ENCODE assay signal across 9 mouse cellular contexts in genomic region chr6:148705711-148706110, GRCm38 (mm10).
DNase-seq lines count a peak whose midpoint lies in the region; ATAC-seq and TF ChIP-seq lines count a peak whose summit lies in the region.
"Had no signal": no experiment of that assay in that cellular context is flagged by ENCODE, and none has a peak within 500 bp of the region (broad histone marks: within the 10 kb centered on the region; RNA-seq: fewer than 3 reads in every experiment).

No protein-coding gene starts in this region.

- no peak overlapping the region for H3K9ac ChIP-seq in forebrain, postnatal 0 days
- no peak overlapping the region for H3K9ac ChIP-seq in forebrain, embryonic 12.5 days
- H3K9ac ChIP-seq in liver, embryonic 14.5 days (replicated peaks) = no peak overlapping the region
- H3K9ac ChIP-seq: neural tube, embryonic 13.5 days had no signal

- no peaks in the 10 kb centered on the region for H3K27me3 ChIP-seq in forebrain, postnatal 0 days (ENCODE audit: insufficient read depth, low read length)
- no peaks in the 10 kb centered on the region for H3K27me3 ChIP-seq in forebrain, embryonic 12.5 days
- H3K27me3 ChIP-seq in liver, embryonic 14.5 days (ENCODE audit: control insufficient read depth, insufficient read depth, low read length) = no peaks in the 10 kb centered on the region
- H3K27me3 ChIP-seq in splenic B cell, adult 2 months (ENCODE audit: control insufficient read depth, insufficient read depth, low read length, poor library complexity, severe bottlenecking) = no peaks in the 10 kb centered on the region
- H3K27me3 ChIP-seq: neural tube, embryonic 13.5 days had no signal

- no peak overlapping the region for H3K27ac ChIP-seq in forebrain, postnatal 0 days (ENCODE audit: low read depth, low read length)
- no peak overlapping the region for H3K27ac ChIP-seq in forebrain, embryonic 12.5 days
- H3K27ac ChIP-seq in liver, embryonic 14.5 days = no peak overlapping the region
- H3K27ac ChIP-seq: neural tube, embryonic 13.5 days had no signal

- WGBS in forebrain, postnatal 0 days = 29% methylated on average over 2 of the region's 2 CpGs
- WGBS in forebrain, embryonic 12.5 days = 41% methylated on average over 2 of the region's 2 CpGs
- WGBS in liver, embryonic 14.5 days (ENCODE audit: insufficient replicate concordance) = 9% methylated on average over 2 of the region's 2 CpGs

- H3K36me3 ChIP-seq in forebrain, postnatal 0 days (ENCODE audit: insufficient read depth) = no peaks in the 10 kb centered on the region
- H3K36me3 ChIP-seq in forebrain, embryonic 12.5 days (replicated peaks) = no peaks in the 10 kb centered on the region
- H3K36me3 ChIP-seq in liver, embryonic 14.5 days (replicated peaks; ENCODE audit: control insufficient read depth, insufficient read depth, low read depth) = no peaks in the 10 kb centered on the region
- no peaks in the 10 kb centered on the region for H3K36me3 ChIP-seq in splenic B cell, adult 2 months (ENCODE audit: control insufficient read depth, insufficient read depth, low read length, poor library complexity, severe bottlenecking)
- H3K36me3 ChIP-seq: neural tube, embryonic 13.5 days had no signal

- no peaks in the 10 kb centered on the region for H3K4me1 ChIP-seq in forebrain, postnatal 0 days (ENCODE audit: insufficient read depth)
- H3K4me1 ChIP-seq in forebrain, embryonic 12.5 days = no peaks in the 10 kb centered on the region
- H3K4me1 ChIP-seq in liver, embryonic 14.5 days (replicated peaks; ENCODE audit: control insufficient read depth in 2 of 2, insufficient read depth in 2 of 2, low read length in 1 of 2) = no peaks in the 10 kb centered on the region
- H3K4me1 ChIP-seq: neural tube, embryonic 13.5 days had no signal

- ATAC-seq in forebrain, postnatal 0 days = no peak
- no peak for ATAC-seq in forebrain, embryonic 12.5 days (ENCODE audit: low FRiP score)
- ATAC-seq in liver, embryonic 14.5 days (ENCODE audit: insufficient read depth) = no peak

- TF ChIP-seq CTCF in forebrain, postnatal 0 days (IDR thresholded peaks at IDR 0.05; ENCODE audit: low read depth) = peak; percentile 49
- peak; percentile 81 for TF ChIP-seq CTCF in liver, embryonic 14.5 days (IDR thresholded peaks at IDR 0.05; ENCODE audit: low read depth)

- no peak for DNase-seq in forebrain, postnatal 0 days
- peak; percentile 29 for DNase-seq in ovary, postnatal 36 days (ENCODE audit: low spot score)
- DNase-seq in ovary, adult 18-20 months (ENCODE audit: low spot score) = no peak
- DNase-seq in c-Kit-positive CD71-negative TER-119-negative erythroid progenitor cells, embryonic 14.5 days (ENCODE audit: low read depth) = peak; percentile 39
- DNase-seq in liver, embryonic 14.5 days (ENCODE audit: low read depth in 3 of 3, low spot score in 3 of 3) = peak; percentile 16 to 32 (median 26)
- DNase-seq in splenic B cell, adult 2 months (ENCODE audit: low read depth, low spot score) = peak; percentile 68
- no peak for DNase-seq in ovary, postnatal 14 days (ENCODE audit: low spot score)

- no peak for TF ChIP-seq EP300 in liver, embryonic 14.5 days (IDR thresholded peaks at IDR 0.05; ENCODE audit: low read depth)

- no peak overlapping the region for H3K4me2 ChIP-seq in forebrain, postnatal 0 days (ENCODE audit: low read depth)
- H3K4me2 ChIP-seq in forebrain, embryonic 12.5 days = no peak overlapping the region
- H3K4me2 ChIP-seq in liver, embryonic 14.5 days (ENCODE audit: low read depth) = no peak overlapping the region
- H3K4me2 ChIP-seq: neural tube, embryonic 13.5 days had no signal

- H3K4me3 ChIP-seq in forebrain, postnatal 0 days (ENCODE audit: low read depth, low read length) = no peak overlapping the region
- H3K4me3 ChIP-seq in forebrain, embryonic 12.5 days (replicated peaks) = no peak overlapping the region
- H3K4me3 ChIP-seq in liver, embryonic 14.5 days (ENCODE audit: insufficient read depth in 1 of 2, low read depth in 2 of 2, low read length in 2 of 2) = no peak overlapping the region
- H3K4me3 ChIP-seq: neural tube, embryonic 13.5 days had no signal

- H3K9me3 ChIP-seq in forebrain, postnatal 0 days (ENCODE audit: low read length) = no peaks in the 10 kb centered on the region
- H3K9me3 ChIP-seq in forebrain, embryonic 12.5 days = no peaks in the 10 kb centered on the region
- H3K9me3 ChIP-seq in liver, embryonic 14.5 days (ENCODE audit: control insufficient read depth, low read length) = no peaks in the 10 kb centered on the region
- H3K9me3 ChIP-seq: neural tube, embryonic 13.5 days had no signal

Comparison
In these comparisons a context has a peak if more than half of its experiments do, and no peak if none do; other contexts are left out.
1. DNase-seq: peak in ovary, postnatal 36 days (single experiment), c-Kit-positive CD71-negative TER-119-negative erythroid progenitor cells, embryonic 14.5 days (single experiment), liver, embryonic 14.5 days (3 of 3) and splenic B cell, adult 2 months (single experiment); none in forebrain, postnatal 0 days (single experiment), ovary, adult 18-20 months (single experiment) and ovary, postnatal 14 days (single experiment).